Mouse (Mus musculus): ENCODE results near the gene Pttg1ip. TPM values are rescaled to one million over a fixed set of nuclear protein-coding genes. Genes with fewer than 3 reads are reported as not detected.
A peak's percentile ranks its signal among the peaks of the same experiment; 100 is the strongest.

Pttg1ip gene
- polyA plus RNA-seq, 1 experiment from 2014 or later, result 210 TPM

DNA sequence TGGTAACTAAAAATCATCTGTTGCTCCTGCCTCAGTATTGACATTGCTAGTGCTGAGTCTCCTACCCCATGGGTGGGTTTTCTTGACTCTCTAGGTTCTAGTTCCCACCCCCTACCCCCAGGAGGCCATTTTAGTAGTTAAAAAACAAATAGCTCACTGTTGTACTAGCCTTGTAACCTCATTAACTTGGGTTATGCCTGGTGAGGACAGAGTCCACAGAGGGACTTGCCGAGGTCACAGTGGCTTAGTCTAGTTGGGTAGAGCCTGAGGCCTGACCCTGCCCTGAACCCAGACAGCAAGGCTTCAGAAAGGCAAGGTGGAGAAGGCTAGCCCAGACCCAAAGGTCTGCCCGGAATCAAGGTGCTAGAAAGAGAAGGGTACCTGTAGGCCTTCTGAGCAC, 6.5 kb downstream of the Pttg1ip start:
- Histone ChIP-seq H3K36me3 (ENCODE audit: insufficient read depth, low read length) (peaks cover 21% of the 10 kb centered on the region), H3K9me3 (replicated peaks; ENCODE audit: low read length) (no peaks in the 10 kb centered on the region), H3K4me3 (replicated peaks; ENCODE audit: low read depth, low read length) (no peak overlapping the region), H3K27ac (peak overlapping the region; percentile 43; the same call in 1 of the 2 replicates), H3K27me3 (ENCODE audit: insufficient read depth, low read length) (no peaks in the 10 kb centered on the region), H3K9ac (ENCODE audit: low read depth, low read length) (no peak overlapping the region), H3K4me2 (ENCODE audit: low read length) (no peak overlapping the region), H3K4me1 (replicated peaks; ENCODE audit: insufficient read depth, low read length) (peaks cover 14% of the 10 kb centered on the region; the same call in 1 of the 2 replicates)
- no peak for TF ChIP-seq CTCF (IDR thresholded peaks at IDR 0.05; ENCODE audit: low read depth)
- ATAC-seq (replicated peaks; ENCODE audit: low FRiP score, low read depth), result no peak
- DNase-seq (ENCODE audit: low spot score), result no peak
- WGBS, result 81% methylated on average over 2 of the region's 2 CpGs

DNA sequence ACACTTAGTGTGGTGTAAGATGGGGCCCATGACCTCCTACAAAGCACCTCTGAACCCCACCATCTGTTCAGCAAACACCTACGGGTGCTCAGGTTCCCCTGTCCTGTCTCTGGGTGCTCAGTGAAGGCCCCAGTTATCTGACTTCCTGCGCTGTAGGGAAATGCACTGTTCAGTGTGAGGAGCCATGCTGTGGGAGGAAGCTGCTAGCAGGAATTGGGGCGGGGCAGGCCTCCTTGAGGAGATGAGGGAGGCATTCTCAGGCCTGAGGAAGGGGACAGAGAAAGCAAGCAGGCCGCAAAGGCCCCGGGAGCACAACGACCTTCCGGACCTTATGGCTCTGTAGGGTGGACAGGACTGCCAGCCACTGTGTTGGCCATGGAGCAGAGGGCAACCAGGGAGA, 7.6 kb downstream of the Pttg1ip start:
- H3K9ac ChIP-seq (ENCODE audit: low read depth, low read length), result no peak overlapping the region
- no peak overlapping the region for H3K4me2 ChIP-seq (ENCODE audit: low read length)
- no peaks in the 10 kb centered on the region for H3K27me3 ChIP-seq (ENCODE audit: insufficient read depth, low read length)
- peaks cover 32% of the 10 kb centered on the region for H3K36me3 ChIP-seq (ENCODE audit: insufficient read depth, low read length)
- 62% methylated on average over 7 of the region's 7 CpGs for WGBS
- ATAC-seq (replicated peaks; ENCODE audit: low FRiP score, low read depth) (no peak), DNase-seq (ENCODE audit: low spot score) (no peak)
- no peaks in the 10 kb centered on the region for H3K9me3 ChIP-seq (replicated peaks; ENCODE audit: low read length)
- H3K4me1 ChIP-seq (replicated peaks; ENCODE audit: insufficient read depth, low read length), result peaks cover 4% of the 10 kb centered on the region; the same call in 1 of the 2 replicates
- no peak overlapping the region for H3K4me3 ChIP-seq (replicated peaks; ENCODE audit: low read depth, low read length)
- H3K27ac ChIP-seq, result peak overlapping the region; percentile 42; the same call in 1 of the 2 replicates
- TF ChIP-seq CTCF (IDR thresholded peaks at IDR 0.05; ENCODE audit: low read depth), result no peak

DNA sequence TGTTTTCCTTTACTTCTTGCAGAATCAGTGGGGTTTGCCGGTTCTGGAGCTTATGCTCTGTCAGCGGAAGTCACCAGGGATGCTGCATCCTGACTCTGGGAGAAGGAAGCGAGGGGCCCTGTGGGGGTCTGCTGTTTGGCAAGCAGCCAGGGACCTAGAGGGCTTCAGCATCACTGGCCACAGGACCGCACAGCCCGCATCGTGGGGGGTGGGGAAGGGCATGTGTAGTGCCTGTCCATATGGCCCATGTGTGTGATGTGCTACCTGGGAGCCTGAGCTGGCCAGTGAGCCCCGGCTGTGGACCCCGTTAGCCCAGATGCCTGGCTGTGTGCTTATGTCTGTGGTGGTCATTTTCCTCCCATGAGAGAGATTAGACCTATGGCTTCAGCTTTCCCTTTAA, 8.2 kb downstream of the Pttg1ip start:
- Histone ChIP-seq H3K4me3 (replicated peaks; ENCODE audit: low read depth, low read length) (no peak overlapping the region), H3K27me3 (ENCODE audit: insufficient read depth, low read length) (no peaks in the 10 kb centered on the region), H3K4me2 (ENCODE audit: low read length) (no peak overlapping the region), H3K36me3 (ENCODE audit: insufficient read depth, low read length) (peaks cover 38% of the 10 kb centered on the region), H3K9ac (ENCODE audit: low read depth, low read length) (no peak overlapping the region), H3K4me1 (replicated peaks; ENCODE audit: insufficient read depth, low read length) (peaks cover 3% of the 10 kb centered on the region; the same call in 1 of the 2 replicates), H3K9me3 (replicated peaks; ENCODE audit: low read length) (no peaks in the 10 kb centered on the region), H3K27ac (no peak overlapping the region)
- no peak for TF ChIP-seq CTCF (IDR thresholded peaks at IDR 0.05; ENCODE audit: low read depth)
- WGBS, result 73% methylated on average over 8 of the region's 8 CpGs
- DNase-seq (ENCODE audit: low spot score), result no peak
- no peak for ATAC-seq (replicated peaks; ENCODE audit: low FRiP score, low read depth)

DNA sequence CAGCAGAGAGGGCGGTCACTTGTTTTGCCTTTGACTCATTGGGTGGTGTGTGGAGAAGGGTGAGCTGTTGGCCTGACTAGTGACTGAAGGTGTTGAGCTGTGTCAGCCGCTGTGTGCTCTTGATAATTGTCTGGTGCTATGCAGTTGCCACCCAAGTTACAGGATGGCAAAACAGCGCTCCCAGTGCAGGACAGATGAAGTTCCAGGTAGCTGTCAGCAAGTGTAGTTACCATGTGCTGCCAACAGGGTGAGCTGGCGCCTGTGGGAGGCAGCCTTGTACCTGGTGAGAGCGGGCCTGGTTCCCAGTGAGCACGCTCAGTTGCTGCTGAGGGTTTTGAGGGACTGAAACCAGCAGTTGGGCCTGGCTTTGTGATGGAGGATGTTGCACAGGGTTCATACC, 9.3 kb downstream of the Pttg1ip start:
- no peaks in the 10 kb centered on the region for H3K27me3 ChIP-seq (ENCODE audit: insufficient read depth, low read length)
- H3K4me2 ChIP-seq (ENCODE audit: low read length), result no peak overlapping the region
- H3K36me3 ChIP-seq (ENCODE audit: insufficient read depth, low read length), result peaks cover 42% of the 10 kb centered on the region
- 37% methylated on average over 6 of the region's 6 CpGs for WGBS
- DNase-seq (ENCODE audit: low spot score), result peak; percentile 74
- peak overlapping the region; percentile 26 for H3K27ac ChIP-seq
- H3K4me3 ChIP-seq (replicated peaks; ENCODE audit: low read depth, low read length), result no peak overlapping the region
- peak; percentile 83 for TF ChIP-seq CTCF (IDR thresholded peaks at IDR 0.05; ENCODE audit: low read depth)
- peak; percentile 70 for ATAC-seq (replicated peaks; ENCODE audit: low FRiP score, low read depth)
- H3K9ac ChIP-seq (ENCODE audit: low read depth, low read length), result no peak overlapping the region
- no peaks in the 10 kb centered on the region for H3K9me3 ChIP-seq (replicated peaks; ENCODE audit: low read length)
- peaks cover 3% of the 10 kb centered on the region; the same call in 1 of the 2 replicates for H3K4me1 ChIP-seq (replicated peaks; ENCODE audit: insufficient read depth, low read length)

DNA sequence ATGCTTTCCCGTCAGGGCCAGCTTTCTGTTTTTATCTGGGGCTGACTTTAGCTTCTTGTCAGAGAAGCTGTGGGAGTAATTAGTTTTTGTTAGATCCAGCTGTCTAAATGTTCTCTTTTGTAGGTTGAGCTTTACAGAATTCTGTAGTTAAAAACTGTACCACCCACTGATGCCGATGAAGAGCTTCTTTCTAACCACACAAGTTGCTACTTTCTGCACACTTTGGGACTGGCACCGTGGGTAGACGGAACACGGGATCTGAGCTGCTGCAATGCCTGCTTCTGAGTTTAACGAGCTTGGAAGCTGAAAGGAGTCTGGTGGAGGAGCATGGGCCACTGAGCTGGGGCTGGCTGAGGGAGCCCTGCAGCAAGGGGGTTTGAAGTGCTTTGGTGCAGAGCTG, 10.0 kb downstream of the Pttg1ip start:
- Histone ChIP-seq H3K4me1 (replicated peaks; ENCODE audit: insufficient read depth, low read length) (peaks cover 3% of the 10 kb centered on the region; the same call in 1 of the 2 replicates), H3K36me3 (ENCODE audit: insufficient read depth, low read length) (peaks cover 44% of the 10 kb centered on the region), H3K27me3 (ENCODE audit: insufficient read depth, low read length) (no peaks in the 10 kb centered on the region), H3K4me2 (ENCODE audit: low read length) (no peak overlapping the region), H3K9ac (ENCODE audit: low read depth, low read length) (no peak overlapping the region), H3K4me3 (replicated peaks; ENCODE audit: low read depth, low read length) (no peak overlapping the region), H3K27ac (no peak overlapping the region), H3K9me3 (replicated peaks; ENCODE audit: low read length) (no peaks in the 10 kb centered on the region)
- peak; percentile 32 for DNase-seq (ENCODE audit: low spot score)
- TF ChIP-seq CTCF (IDR thresholded peaks at IDR 0.05; ENCODE audit: low read depth), result no peak
- 51% methylated on average over 6 of the region's 6 CpGs for WGBS
- ATAC-seq (replicated peaks; ENCODE audit: low FRiP score, low read depth), result no peak

DNA sequence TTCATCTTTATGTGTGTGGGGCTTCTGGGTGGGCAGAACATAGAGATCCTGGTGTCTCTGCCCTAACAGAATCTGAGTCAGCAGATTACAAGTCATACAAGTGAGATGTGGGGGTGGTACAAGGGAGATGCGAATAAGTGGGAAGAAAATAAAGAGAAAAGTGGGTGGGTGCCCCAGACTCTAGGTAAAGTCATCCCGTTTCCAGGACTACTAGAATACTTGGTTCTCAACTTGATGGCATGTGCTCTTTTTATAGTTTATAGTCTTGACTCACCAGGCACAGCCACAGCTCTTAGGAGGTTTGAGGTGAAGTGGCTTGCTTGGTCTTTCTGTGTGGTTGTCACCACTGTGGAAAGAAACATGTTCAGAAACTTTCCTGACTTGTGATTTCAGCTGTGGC, 14.5 kb downstream of the Pttg1ip start:
- peaks cover 54% of the 10 kb centered on the region for H3K36me3 ChIP-seq (ENCODE audit: insufficient read depth, low read length)
- ATAC-seq (replicated peaks; ENCODE audit: low FRiP score, low read depth) (no peak), DNase-seq (ENCODE audit: low spot score) (no peak)
- H3K4me2 ChIP-seq (ENCODE audit: low read length), result no peak overlapping the region
- no peak for TF ChIP-seq CTCF (IDR thresholded peaks at IDR 0.05; ENCODE audit: low read depth)
- no peak overlapping the region for H3K9ac ChIP-seq (ENCODE audit: low read depth, low read length)
- H3K9me3 ChIP-seq (replicated peaks; ENCODE audit: low read length), result no peaks in the 10 kb centered on the region
- H3K4me1 ChIP-seq (replicated peaks; ENCODE audit: insufficient read depth, low read length), result no peaks in the 10 kb centered on the region
- no peak overlapping the region for H3K27ac ChIP-seq
- H3K27me3 ChIP-seq (ENCODE audit: insufficient read depth, low read length), result no peaks in the 10 kb centered on the region
- H3K4me3 ChIP-seq (replicated peaks; ENCODE audit: low read depth, low read length), result no peak overlapping the region
- WGBS, result 91% methylated on average over 2 of the region's 2 CpGs

DNA sequence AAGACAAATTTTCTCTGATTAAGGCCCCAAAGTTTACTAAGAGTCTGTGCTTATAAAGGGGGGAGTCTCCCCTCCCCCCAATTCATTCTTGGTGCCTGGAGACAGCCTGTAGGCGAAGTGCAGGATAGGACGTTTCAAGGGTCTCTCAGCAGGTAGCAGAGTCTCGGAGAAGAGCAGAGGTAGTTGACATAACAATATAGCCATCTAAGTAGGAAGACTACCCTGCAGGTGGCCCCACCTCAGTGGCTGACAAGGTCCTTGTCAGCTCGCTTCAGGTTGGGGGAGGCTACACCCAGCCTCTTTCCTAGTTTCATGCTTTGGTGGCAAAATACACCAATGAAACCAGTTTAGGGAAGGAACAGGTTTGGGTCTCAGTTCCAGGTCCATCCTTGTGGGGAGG, 21.5 kb downstream of the Pttg1ip start:
- Histone ChIP-seq H3K36me3 (ENCODE audit: insufficient read depth, low read length) (peaks cover 7% of the 10 kb centered on the region), H3K4me2 (ENCODE audit: low read length) (no peak overlapping the region), H3K4me1 (replicated peaks; ENCODE audit: insufficient read depth, low read length) (peaks cover 10% of the 10 kb centered on the region; the same call in 1 of the 2 replicates), H3K4me3 (replicated peaks; ENCODE audit: low read depth, low read length) (no peak overlapping the region), H3K9me3 (replicated peaks; ENCODE audit: low read length) (no peaks in the 10 kb centered on the region), H3K27ac (no peak overlapping the region), H3K9ac (ENCODE audit: low read depth, low read length) (no peak overlapping the region), H3K27me3 (ENCODE audit: insufficient read depth, low read length) (no peaks in the 10 kb centered on the region)
- no peak for DNase-seq (ENCODE audit: low spot score)
- no peak for ATAC-seq (replicated peaks; ENCODE audit: low FRiP score, low read depth)
- 68% methylated on average over 4 of the region's 4 CpGs for WGBS
- no peak for TF ChIP-seq CTCF (IDR thresholded peaks at IDR 0.05; ENCODE audit: low read depth)

All from kidney, postnatal 0 days (tissue).